Mouse (Mus musculus) liver, adult 2 months (tissue): Measurements from ENCODE around the gene Dscaml1.
A peak's percentile ranks its signal among the peaks of the same experiment; 100 is the strongest.

Experiments used
- CTCF ChIP-seq: fragments of 200-500 bp; IDR thresholded peaks from 2 replicates; pipeline ENCODE4 v1.5.1; 2011; ENCODE audit warnings: low read depth, low read length, control low read depth
- POLR2A ChIP-seq: fragments of 200-500 bp; IDR thresholded peaks from 2 replicates; pipeline ENCODE4 v1.6.1; 2011; ENCODE audit warnings: low read length, control low read depth; ENCODE audit not compliant: insufficient read depth; ENCODE audit errors: extremely low read depth

GRCm38 (mm10) chr9:45407706-45408675, 18.4 kb upstream of the Dscaml1 start:
- TF ChIP-seq CTCF, result peak; percentile 83
- no peak for TF ChIP-seq POLR2A
